Mouse (Mus musculus) limb, embryonic 11.5 days (tissue): Measurements from ENCODE around the gene Prpsap1. TPM values are rescaled to one million over a fixed set of nuclear protein-coding genes. Genes with fewer than 3 reads are reported as not detected.
"Not testable (repeated sequence)": the region's sequence is repeated elsewhere in the genome, so short reads cannot be mapped to it uniquely, and the experiment has no call there.

ENCODE experiments used
- ATAC-seq: fragments of 200-750 bp; cut with Nextera tagmentation; 2 replicates; pipeline ENCODE4 v1.8.0; 2017; ENCODE audit warnings: low read depth; ENCODE audit not compliant: insufficient number of reproducible peaks, low FRiP score, low TSS enrichment
- DNase-seq: peaks from one replicate; pipeline ENCODE4 v3.0.0-alpha.2; 2015; ENCODE audit warnings: low spot score
- H3K27ac ChIP-seq: fragments of 300-500 bp; sonication (generic); replicated peaks from 2 replicates; pipeline ENCODE4 v1.5.1; 2014; ENCODE audit warnings: low read depth, mild to moderate bottlenecking, low read length
- H3K27me3 ChIP-seq: fragments of 300-500 bp; sonication (generic); 2 replicates; pipeline ENCODE4 v1.6.1; 2014; ENCODE audit warnings: mild to moderate bottlenecking, low read length, mixed read lengths; ENCODE audit not compliant: control insufficient read depth, insufficient read depth
- H3K36me3 ChIP-seq: fragments of 300-500 bp; sonication (generic); 2 replicates; pipeline ENCODE4 v1.6.1; 2014; ENCODE audit warnings: mild to moderate bottlenecking, low read length, moderate library complexity, mixed read lengths; ENCODE audit not compliant: control insufficient read depth, insufficient read depth
- H3K4me1 ChIP-seq: fragments of 300-500 bp; sonication (generic); 2 replicates; pipeline ENCODE4 v1.6.1; 2014; ENCODE audit warnings: low read length, mixed read lengths; ENCODE audit not compliant: control insufficient read depth, insufficient read depth
- H3K4me2 ChIP-seq: fragments of 300-500 bp; sonication (generic); 2 replicates; pipeline ENCODE4 v1.6.1; 2014; ENCODE audit warnings: low read depth, mild to moderate bottlenecking, moderate library complexity; ENCODE audit not compliant: severe bottlenecking
- H3K4me3 ChIP-seq: fragments of 300-500 bp; sonication (generic); 2 replicates; pipeline ENCODE4 v1.5.1; 2014; ENCODE audit warnings: low read depth, low read length
- H3K9ac ChIP-seq: fragments of 300-500 bp; sonication (generic); 2 replicates; pipeline ENCODE4 v1.6.1; 2014; ENCODE audit warnings: mild to moderate bottlenecking, low read length
- H3K9me3 ChIP-seq: fragments of 300-500 bp; sonication (generic); 2 replicates; pipeline ENCODE4 v1.6.1; 2016; ENCODE audit warnings: low read length; ENCODE audit not compliant: control insufficient read depth
- WGBS: fragments of 180-500 bp; shearing (Covaris S2); extraction: QIAGEN DNeasy Blood & Tissue Kit; methylation state at CpG from one replicate; pipeline ENCODE4 v1.1.7; 2014; 5-methylcytosine and 5-hydroxymethylcytosine counted together
- polyA plus RNA-seq: library from polyadenylated mRNA; unstranded; fragments of >200 nt; fragmentation: Nextera tagmentation; extraction: Ambion mirVana; gene quantifications from 2 replicates; pipeline ENCODE4 v1.2.1, GENCODE M21; 2014

Prpsap1 gene
- polyA plus RNA-seq, 1 experiment from 2014 or later: 183 TPM

GRCm38 (mm10) chr11:116428872-116429859 is 64.8 kb downstream of the Prpsap1 start:
- Histone ChIP-seq H3K27ac (no peak overlapping the region), H3K9ac (no peak overlapping the region), H3K4me1 (0 out of 2 replicates have a peak, but pooled peaks cover 2% of the 10 kb centered on the region)

GRCm38 (mm10) chr11:116426852-116427575 is 67.0 kb downstream of the Prpsap1 start:
- Histone ChIP-seq H3K9me3 (no peaks in the 10 kb centered on the region), H3K36me3 (no peaks in the 10 kb centered on the region), H3K27ac (no peak overlapping the region), H3K4me3 (no peak overlapping the region), H3K9ac (no peak overlapping the region), H3K4me1 (no peaks in the 10 kb centered on the region), H3K27me3 (no peaks in the 10 kb centered on the region), H3K4me2 (no peak overlapping the region)
- 71% methylated on average over 6 of the region's 6 CpGs for WGBS
- no peak for ATAC-seq
- no peak for DNase-seq

More at GRCm38 (mm10) chr11:116428872-116429859, 64.8 kb downstream of the Prpsap1 start:
- Histone ChIP-seq H3K9me3 (no peaks in the 10 kb centered on the region), H3K36me3 (no peaks in the 10 kb centered on the region), H3K4me2 (no peak overlapping the region), H3K4me3 (no peak overlapping the region), H3K27me3 (no peaks in the 10 kb centered on the region)
- DNase-seq (no peak), ATAC-seq (no peak)
- WGBS: 51% methylated on average over 13 of the region's 13 CpGs

- H3K36me3 ChIP-seq, H3K27ac ChIP-seq, H3K4me2 ChIP-seq, H3K9me3 ChIP-seq, H3K4me1 ChIP-seq, H3K4me3 ChIP-seq, DNase-seq, ATAC-seq, H3K9ac ChIP-seq, H3K27me3 ChIP-seq: not testable (repeated sequence)
- WGBS: 86% methylated on average over 11 of the region's 11 CpGs
These were observed 67.7 kb downstream of the Prpsap1 start for GRCm38 (mm10) chr11:116426328-116426727.

- WGBS: 63% methylated on average over 8 of the region's 8 CpGs
- no peak overlapping the region for H3K4me3 ChIP-seq
- no peaks in the 10 kb centered on the region for H3K36me3 ChIP-seq
- no peaks in the 10 kb centered on the region for H3K27me3 ChIP-seq
- ATAC-seq (no peak), DNase-seq (no peak)
- no peak overlapping the region for H3K4me2 ChIP-seq
- H3K27ac ChIP-seq: no peak overlapping the region
- no peaks in the 10 kb centered on the region for H3K9me3 ChIP-seq
- H3K4me1 ChIP-seq: no peaks in the 10 kb centered on the region
- no peak overlapping the region for H3K9ac ChIP-seq
These were observed 69.2 kb downstream of the Prpsap1 start for GRCm38 (mm10) chr11:116424621-116425407.

GRCm38 (mm10) chr11:116423782-116424620 is 70.0 kb downstream of the Prpsap1 start:
- H3K9me3 ChIP-seq: no peaks in the 10 kb centered on the region
- H3K27me3 ChIP-seq: no peaks in the 10 kb centered on the region
- no peak overlapping the region for H3K4me2 ChIP-seq
- H3K4me3 ChIP-seq: no peak overlapping the region
- no peak overlapping the region for H3K9ac ChIP-seq
- no peak for ATAC-seq
- DNase-seq: no peak
- no peaks in the 10 kb centered on the region for H3K36me3 ChIP-seq
- WGBS: 80% methylated on average over 10 of the region's 10 CpGs
- no peaks in the 10 kb centered on the region for H3K4me1 ChIP-seq
- H3K27ac ChIP-seq: no peak overlapping the region

GRCm38 (mm10) chr11:116423214-116423613 is 70.8 kb downstream of the Prpsap1 start:
- Histone ChIP-seq H3K9ac (no peak overlapping the region), H3K4me3 (no peak overlapping the region), H3K4me1 (peaks cover under 1% of the 10 kb centered on the region; the same call in 1 of the 2 replicates), H3K27ac (no peak overlapping the region), H3K27me3 (no peaks in the 10 kb centered on the region), H3K4me2 (no peak overlapping the region), H3K36me3 (no peaks in the 10 kb centered on the region), H3K9me3 (no peaks in the 10 kb centered on the region)
- no peak for DNase-seq
- 85% methylated on average over 6 of the region's 6 CpGs for WGBS
- no peak for ATAC-seq

- H3K9ac ChIP-seq: no peak overlapping the region
- 87% methylated on average over 2 of the region's 2 CpGs for WGBS
- ATAC-seq: no peak
- H3K27me3 ChIP-seq: no peaks in the 10 kb centered on the region
- H3K9me3 ChIP-seq: no peaks in the 10 kb centered on the region
- H3K4me2 ChIP-seq: no peak overlapping the region
- no peak overlapping the region for H3K4me3 ChIP-seq
- no peak overlapping the region for H3K27ac ChIP-seq
- no peaks in the 10 kb centered on the region for H3K36me3 ChIP-seq
- DNase-seq: no peak
- peaks cover 3% of the 10 kb centered on the region; the same call in 1 of the 2 replicates for H3K4me1 ChIP-seq
These were observed 71.4 kb downstream of the Prpsap1 start for GRCm38 (mm10) chr11:116422562-116422961.
